Mouse (Mus musculus) B cell, adult 2 months (primary cell): ENCODE data around the gene Abhd12b.
A peak's percentile ranks its signal among the peaks of the same experiment; 100 is the strongest.
"Not testable (repeated sequence)": the region's sequence is repeated elsewhere in the genome, so short reads cannot be mapped to it uniquely, and the experiment has no call there.

ENCODE experiments used
- DNase-seq, 2 experiments: peaks; one replicate each; pipeline ENCODE4 v3.0.0; 2022

Abhd12b gene

GRCm38 (mm10) chr12:70139871-70140270 lies 14.1 kb upstream of the Abhd12b start:
- no peak for DNase-seq

DNA sequence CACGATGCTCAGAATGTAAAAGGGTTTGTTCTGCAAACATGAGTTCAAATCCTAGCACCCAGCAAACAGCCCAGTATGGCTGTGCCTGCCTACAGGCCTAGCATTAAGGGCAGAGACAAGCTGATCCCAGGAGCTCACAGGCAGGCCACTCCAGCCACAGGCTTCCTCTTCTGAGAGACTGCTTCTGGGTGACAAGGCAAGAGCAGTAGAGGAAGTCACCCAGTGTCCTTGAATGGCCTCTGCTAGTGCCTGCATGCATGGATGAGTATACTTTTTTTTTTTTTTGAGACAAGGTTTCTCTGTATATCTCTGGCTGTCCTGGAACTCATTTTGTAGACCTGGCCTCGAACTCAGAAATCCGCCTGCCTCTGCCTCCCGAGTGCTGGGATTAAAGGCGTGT lies 13.4 kb upstream of the Abhd12b start:
- peak; percentile 55 to 59 for DNase-seq

DNA sequence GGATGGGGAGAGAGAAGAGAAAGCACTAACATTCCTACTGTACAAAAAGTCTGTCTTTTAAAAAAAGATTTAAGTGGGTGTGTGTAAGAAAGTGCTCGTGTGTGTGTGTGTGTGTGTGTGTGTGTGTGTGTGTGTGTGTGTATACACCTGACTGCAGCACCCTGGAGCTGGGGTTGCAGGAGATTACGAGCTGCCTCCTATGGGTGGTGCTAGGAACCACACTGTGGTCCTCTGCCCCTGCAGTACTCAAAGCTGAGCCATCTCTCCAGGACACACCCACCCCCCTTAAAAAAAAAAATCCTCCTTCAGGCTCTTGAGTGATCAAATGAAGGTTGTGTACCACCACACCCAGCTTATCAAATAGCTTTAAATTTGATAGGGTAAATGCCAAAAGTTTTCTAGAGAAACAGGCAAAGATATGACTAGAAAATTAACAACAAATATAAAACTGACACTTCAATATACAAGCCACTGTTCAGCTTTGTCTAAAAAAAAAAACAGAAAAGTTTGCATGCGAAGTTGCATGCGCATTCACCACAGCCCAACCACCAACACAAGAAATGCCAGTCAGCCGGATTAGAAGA lies 12.9 kb upstream of the Abhd12b start:
- DNase-seq, result peak; percentile 11 to 19

GRCm38 (mm10) chr12:70144106-70144587 lies 9.8 kb upstream of the Abhd12b start:
- not testable (repeated sequence) for DNase-seq

DNA sequence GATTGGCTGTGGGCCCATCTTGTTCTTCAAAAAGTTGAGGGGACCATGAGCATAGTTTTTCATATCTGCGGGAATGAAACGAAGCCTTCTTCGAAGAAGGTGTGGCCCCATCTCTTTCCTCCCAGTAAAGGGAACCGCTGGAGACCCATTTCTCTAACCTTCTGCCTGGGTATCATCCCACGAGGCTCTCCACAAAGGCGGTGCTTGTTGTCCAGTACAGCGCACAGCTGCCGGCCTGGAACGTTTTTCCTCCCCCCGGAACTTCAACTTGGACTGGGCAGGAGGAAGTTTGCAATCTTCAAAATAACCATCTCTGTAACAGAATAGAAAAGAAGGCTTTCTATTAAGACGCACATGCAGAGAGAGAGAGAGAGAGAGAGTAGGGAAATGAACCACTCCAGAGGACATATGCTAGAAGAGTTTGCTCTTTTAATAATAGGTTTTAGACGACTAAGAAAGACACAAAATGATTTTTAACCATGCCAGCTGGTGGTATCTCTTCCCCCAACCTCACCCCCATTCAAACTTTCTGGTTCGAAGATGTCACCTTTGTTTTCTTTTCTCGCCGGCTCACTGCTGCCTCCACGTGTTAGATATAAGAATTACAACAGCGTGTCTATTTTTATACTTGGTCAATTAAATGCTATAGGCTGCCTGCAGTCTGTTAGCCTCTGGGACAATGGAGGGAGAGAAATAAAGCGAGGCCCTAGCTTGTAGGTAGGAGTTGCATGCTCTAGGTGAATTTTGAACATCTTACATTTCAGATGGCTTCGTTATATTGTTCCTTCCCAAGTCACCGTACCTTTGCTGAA lies 9.1 kb upstream of the Abhd12b start:
- DNase-seq, result peak; percentile 79 to 83

DNA sequence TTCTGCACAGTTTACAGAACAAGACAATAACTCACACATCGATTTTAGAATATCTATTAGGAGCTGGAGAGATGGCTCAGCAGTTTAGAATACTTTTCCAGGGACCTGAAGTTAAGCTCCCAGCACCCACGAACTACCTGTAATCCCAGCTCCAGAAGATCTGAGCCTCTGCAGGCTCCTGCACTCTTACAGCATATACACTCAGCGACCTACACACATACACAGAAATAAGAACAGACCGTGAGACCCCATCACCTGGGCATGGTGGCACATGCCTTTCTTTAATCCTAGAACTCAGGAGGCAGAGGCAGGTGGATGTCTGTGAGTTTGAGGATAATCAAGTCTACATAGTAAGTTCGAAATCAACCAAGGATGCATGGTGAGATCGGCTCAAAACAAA lies 8.4 kb upstream of the Abhd12b start:
- no peak for DNase-seq

GRCm38 (mm10) chr12:70147986-70148630 lies 5.8 kb upstream of the Abhd12b start:
- DNase-seq, result peak in 1 of 2 experiments; percentile 18

DNA sequence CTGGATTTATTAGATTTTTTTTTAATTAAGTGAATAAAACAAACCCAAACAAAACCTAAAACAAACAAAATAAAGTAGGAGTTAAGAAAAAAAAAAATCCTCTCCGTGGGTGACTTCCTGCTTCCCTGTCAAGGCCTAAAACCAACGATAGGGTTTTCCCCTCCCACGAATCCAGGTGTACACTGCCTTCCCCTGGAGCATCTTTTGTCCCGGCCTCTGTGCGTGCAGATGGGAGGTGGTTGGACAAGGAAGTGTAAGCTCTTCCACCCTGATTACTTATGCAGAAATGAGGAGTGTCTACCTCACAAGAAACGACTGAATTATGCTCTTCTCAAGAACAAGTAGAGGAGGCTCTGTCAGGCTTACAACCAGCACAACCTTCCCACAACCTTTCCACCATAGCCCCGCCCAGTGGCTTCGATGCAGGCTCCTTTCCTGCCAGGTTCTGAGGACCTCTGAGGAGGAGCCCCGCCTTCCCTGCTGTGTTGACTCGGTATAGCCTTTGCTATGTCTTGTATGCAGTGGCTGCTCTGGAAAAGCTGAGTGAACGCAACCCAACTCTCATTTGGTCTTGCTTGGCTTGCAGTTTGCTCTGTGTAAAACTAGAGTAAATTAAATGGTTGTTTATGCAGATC lies 5.2 kb upstream of the Abhd12b start:
- DNase-seq, result peak in 1 of 2 experiments; percentile 12

- DNase-seq, result no peak
Observed at GRCm38 (mm10) chr12:70156222-70156621, 2.3 kb downstream of the Abhd12b start.

GRCm38 (mm10) chr12:70157292-70158066 lies 3.5 kb downstream of the Abhd12b start:
- no peak for DNase-seq

DNA sequence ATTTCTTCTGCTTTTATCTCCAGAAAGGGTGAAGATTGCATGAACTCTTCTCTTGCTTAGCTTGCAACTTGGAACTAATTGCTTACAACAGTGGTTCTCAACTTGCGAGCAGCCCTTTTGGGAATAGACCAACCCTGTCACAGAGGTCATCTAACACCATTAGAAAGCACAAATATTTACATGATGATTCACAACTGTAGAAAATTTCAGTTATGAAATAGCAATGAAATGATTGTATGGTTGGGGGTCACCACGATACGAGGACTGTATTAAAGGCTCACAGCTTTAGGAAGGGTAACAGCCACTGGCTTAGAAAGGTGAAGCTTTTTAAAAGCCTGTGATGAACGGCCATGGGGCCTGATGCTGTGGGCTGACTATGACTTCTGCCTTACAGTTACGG lies 7.1 kb downstream of the Abhd12b start:
- no peak for DNase-seq

DNA sequence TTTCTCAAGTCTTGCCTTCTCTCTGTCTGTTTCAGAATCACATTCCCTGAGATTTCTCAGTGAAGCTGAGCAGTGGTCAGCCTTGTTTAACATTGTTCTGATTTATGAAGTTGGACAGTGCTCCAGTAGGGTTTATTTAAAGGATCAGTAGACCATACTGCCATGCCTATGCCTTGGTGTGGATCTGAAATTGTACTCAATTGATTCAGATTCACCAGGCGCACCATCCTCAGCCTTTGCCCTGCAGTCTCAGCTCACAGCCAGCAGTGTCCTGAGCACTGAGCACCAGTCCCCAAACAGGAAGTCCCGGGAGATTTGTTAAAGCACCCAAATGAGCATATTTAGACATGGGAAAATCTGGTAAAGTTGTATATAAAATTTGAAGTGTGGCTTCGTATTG lies 10.8 kb downstream of the Abhd12b start:
- no peak for DNase-seq

DNA sequence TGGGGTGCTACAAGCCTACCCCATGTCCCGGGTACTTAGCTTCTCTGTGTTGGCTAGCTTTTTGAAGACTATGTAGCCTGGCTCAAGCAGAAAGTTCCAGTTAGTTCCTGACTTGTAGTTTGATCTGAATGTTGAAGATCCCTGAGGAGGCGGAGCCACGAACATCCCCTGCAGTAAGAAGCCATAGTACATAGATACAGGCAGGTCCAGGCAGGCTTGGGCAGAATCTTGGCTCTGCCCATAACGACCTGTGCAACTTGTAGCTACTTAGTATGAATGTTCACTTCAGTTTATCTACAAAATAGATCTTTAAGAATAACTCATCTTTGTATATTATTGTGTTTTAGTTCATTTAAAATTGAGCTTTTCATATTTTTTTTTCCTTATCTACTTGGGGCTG lies 14.0 kb downstream of the Abhd12b start:
- no peak for DNase-seq

DNA sequence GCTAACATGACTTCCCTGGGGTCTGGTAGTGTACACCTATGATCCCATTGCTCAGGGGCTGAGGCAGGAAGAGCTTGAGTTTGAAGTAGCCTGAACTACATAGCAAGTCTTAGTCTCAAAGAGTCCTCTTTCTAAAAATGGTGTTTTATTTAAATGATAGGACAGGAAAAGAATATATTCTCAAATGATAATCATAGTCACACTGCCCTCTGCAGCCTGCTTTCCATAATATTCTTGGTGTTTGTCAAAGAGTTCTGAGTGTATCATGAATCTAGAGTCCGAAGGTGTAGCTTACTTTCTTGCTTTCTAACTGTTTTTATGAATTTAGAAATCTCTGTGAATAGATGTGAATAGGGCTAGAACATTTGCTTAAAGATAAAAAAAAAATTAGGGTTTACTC lies 16.0 kb downstream of the Abhd12b start:
- no peak for DNase-seq

DNA sequence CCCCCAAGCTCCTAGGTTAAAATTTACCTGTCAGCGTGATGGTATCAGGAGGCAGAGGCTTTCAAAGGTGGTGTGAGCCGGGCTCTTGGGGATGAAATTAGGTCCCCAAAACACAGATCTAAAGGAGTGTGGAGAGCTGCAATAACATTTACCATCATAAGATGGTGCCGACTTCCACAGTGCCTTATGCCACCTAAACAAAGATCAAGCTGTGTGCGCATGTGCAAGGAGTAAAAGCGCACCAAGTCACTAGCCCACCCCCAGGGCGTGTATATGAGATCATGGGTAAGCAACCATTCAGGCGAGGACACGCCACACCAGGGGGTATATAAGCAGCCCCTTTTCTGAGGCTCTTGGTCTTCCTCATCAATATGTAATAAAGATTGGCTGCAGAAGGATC lies 29.6 kb downstream of the Abhd12b start:
- DNase-seq, result not testable (repeated sequence)

GRCm38 (mm10) chr12:70184173-70184783 lies 30.3 kb downstream of the Abhd12b start:
- no peak for DNase-seq

DNA sequence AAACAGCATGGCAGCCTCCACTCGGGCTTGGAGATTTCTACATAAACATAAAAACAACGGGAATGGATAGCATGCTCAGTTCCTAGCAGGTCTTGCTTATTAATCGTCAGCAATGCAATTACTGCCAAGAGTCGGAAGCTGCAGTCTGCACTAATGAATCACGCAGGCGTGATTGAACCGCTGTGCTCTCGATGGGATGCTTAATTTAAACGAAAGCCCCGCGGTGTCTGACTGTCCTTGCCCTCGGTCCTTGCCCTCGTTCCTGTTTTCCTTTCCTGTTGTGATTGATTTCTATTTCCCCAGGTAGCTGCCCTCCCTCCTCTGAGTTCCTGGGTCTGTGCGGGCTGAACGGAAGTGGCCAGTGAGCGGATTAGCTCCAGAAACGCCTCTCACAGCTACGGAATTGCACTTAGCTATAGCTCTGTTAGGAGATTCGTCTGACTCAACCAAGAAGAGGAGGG lies 38.4 kb downstream of the Abhd12b start:
- no peak for DNase-seq

GRCm38 (mm10) chr12:70195426-70195825 lies 41.5 kb downstream of the Abhd12b start:
- no peak for DNase-seq

GRCm38 (mm10) chr12:70196341-70196740 lies 42.4 kb downstream of the Abhd12b start:
- DNase-seq, result no peak

GRCm38 (mm10) chr12:70201926-70202529 lies 48.1 kb downstream of the Abhd12b start:
- no peak for DNase-seq

DNA sequence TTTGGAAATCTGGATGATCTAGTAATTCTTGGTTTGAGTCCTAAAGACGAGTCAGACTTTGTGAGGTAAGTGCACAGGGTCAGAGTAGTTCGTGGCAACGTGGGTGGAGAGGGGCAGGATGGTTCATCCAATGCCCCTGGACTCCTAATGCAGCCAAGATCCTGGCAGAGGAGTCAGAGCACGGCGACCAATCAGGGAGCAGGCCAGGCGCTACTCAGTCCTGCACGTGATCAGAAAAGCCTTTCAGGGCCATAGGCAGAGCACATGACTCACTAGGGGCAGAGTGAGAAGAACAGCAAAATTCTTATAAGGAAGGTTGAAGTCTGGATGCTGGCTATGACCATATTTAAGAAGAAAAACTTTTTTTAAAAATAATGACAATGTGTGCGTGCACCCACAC lies 50.5 kb downstream of the Abhd12b start:
- DNase-seq, result no peak

GRCm38 (mm10) chr12:70208214-70208613 lies 54.3 kb downstream of the Abhd12b start:
- no peak for DNase-seq
